8 mouse cellular contexts compared by ENCODE assay signal in the genomic region with DNA sequence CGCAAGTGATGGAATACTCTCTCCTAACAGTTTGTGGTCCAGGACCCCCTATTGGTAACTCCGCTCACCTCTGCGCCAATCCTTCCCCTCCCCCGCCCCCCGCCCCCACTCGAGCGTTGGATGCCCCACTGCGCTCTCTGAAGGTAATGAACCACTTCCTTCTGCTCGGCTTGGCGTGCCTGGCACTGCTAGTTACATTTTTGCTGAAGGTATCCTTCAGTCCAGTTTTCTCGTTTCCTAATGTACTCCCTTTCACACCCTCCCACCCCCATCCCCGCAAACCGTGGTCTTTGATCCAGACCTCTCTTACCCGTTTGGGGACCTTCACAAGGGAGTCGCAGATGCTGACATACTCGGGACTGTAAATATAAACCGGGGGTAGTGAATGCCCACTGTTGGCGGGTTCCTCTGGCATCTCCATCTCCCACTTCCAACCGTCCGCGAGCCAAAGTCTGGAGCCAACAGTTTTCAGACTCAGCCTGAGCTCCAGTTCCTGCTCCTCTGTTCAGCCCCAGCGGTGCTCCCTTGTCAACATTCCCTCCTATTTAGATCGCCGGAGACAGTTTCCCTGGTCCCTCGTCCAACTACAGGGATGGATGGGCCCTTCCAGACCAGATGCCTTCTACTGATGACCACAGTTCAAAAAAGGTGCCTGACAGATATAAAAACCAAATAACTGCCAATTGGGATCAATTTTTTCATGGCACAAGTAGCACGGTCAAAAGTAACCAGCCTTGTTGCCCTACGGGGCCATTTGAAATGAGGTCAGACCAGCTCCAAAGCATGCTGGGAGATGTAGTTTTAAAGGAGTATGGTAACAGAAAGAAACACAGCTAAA. TPM values are rescaled to one million over a fixed set of nuclear protein-coding genes. Genes with fewer than 3 reads are reported as not detected.
DNase-seq lines count a peak whose midpoint lies in the region; ATAC-seq lines count a peak whose summit lies in the region.

TSS of gene Hdac8 (minus strand) at position 716 of the 838 bp plus-strand sequence.

- H3K4me2 ChIP-seq in heart, embryonic 15.5 days, result peak within 1 kb of the TSS; percentile 61
- peak within 1 kb of the TSS; percentile 66 for H3K4me2 ChIP-seq in liver, embryonic 12.5 days
- H3K4me2 ChIP-seq in stomach, embryonic 14.5 days (replicated peaks; ENCODE audit: low read depth, low read length), result peak within 1 kb of the TSS; percentile 47

- 8% methylated on average over 27 of the region's 27 CpGs for WGBS in heart, embryonic 15.5 days
- WGBS in liver, embryonic 12.5 days (ENCODE audit: insufficient replicate concordance), result 11% methylated on average over 27 of the region's 27 CpGs
- 20% methylated on average over 27 of the region's 27 CpGs for WGBS in stomach, embryonic 14.5 days

- no peaks in the 10 kb centered on the region for H3K4me1 ChIP-seq in brown adipose tissue, adult 24 weeks (ENCODE audit: control insufficient read depth, insufficient read depth, insufficient read length, low read length)
- peaks cover 3% of the 10 kb centered on the region; the same call in 1 of the 2 replicates for H3K4me1 ChIP-seq in heart, embryonic 15.5 days (replicated peaks)
- H3K4me1 ChIP-seq in liver, embryonic 12.5 days, result no peaks in the 10 kb centered on the region
- 0 out of 2 replicates have a peak, but pooled peaks cover 4% of the 10 kb centered on the region for H3K4me1 ChIP-seq in stomach, embryonic 14.5 days (ENCODE audit: control insufficient read depth, insufficient read depth, low read length)

- H3K9me3 ChIP-seq in heart, embryonic 15.5 days (replicated peaks), result no peaks in the 10 kb centered on the region
- H3K9me3 ChIP-seq in liver, embryonic 12.5 days (replicated peaks), result no peaks in the 10 kb centered on the region
- H3K9me3 ChIP-seq in stomach, embryonic 14.5 days (ENCODE audit: control insufficient read depth, low read depth, low read length), result no peaks in the 10 kb centered on the region

- 0 out of 2 replicates have a peak, but pooled peaks cover 6% of the 10 kb centered on the region for H3K27me3 ChIP-seq in heart, embryonic 15.5 days
- peaks cover 23% of the 10 kb centered on the region for H3K27me3 ChIP-seq in liver, embryonic 12.5 days (replicated peaks)
- no peaks in the 10 kb centered on the region for H3K27me3 ChIP-seq in stomach, embryonic 14.5 days (ENCODE audit: control insufficient read depth, insufficient read depth, low read length)

- ATAC-seq in heart, embryonic 15.5 days (replicated peaks; ENCODE audit: insufficient number of reproducible peaks, insufficient read depth, low FRiP score, low read depth), result peak; percentile 82
- peak; percentile 85 for ATAC-seq in liver, embryonic 12.5 days
- peak; percentile 83; the same call in 1 of the 2 replicates for ATAC-seq in stomach, embryonic 14.5 days (ENCODE audit: insufficient number of reproducible peaks, insufficient read depth, low FRiP score, low read depth)

- H3K9ac ChIP-seq in heart, embryonic 15.5 days, result peak within 1 kb of the TSS; percentile 46
- peak within 1 kb of the TSS; percentile 70 for H3K9ac ChIP-seq in liver, embryonic 12.5 days
- peak within 1 kb of the TSS; percentile 21; the same call in 1 of the 2 replicates for H3K9ac ChIP-seq in stomach, embryonic 14.5 days (replicated peaks; ENCODE audit: low read depth, low read length)

- no peaks in the 10 kb centered on the region for H3K36me3 ChIP-seq in heart, embryonic 15.5 days
- H3K36me3 ChIP-seq in liver, embryonic 12.5 days, result no peaks in the 10 kb centered on the region
- no peaks in the 10 kb centered on the region for H3K36me3 ChIP-seq in stomach, embryonic 14.5 days (ENCODE audit: control insufficient read depth, insufficient read depth, low read length)

- H3K4me3 ChIP-seq in brown adipose tissue, adult 24 weeks (ENCODE audit: insufficient read depth, low read depth, low read length), result peak within 1 kb of the TSS; percentile 97
- peak within 1 kb of the TSS; percentile 61 for H3K4me3 ChIP-seq in heart, embryonic 15.5 days
- peak within 1 kb of the TSS; percentile 65 for H3K4me3 ChIP-seq in liver, embryonic 12.5 days
- H3K4me3 ChIP-seq in stomach, embryonic 14.5 days (ENCODE audit: low read depth, low read length), result peak within 1 kb of the TSS; percentile 43

- peak; percentile 8 to 50 for DNase-seq in CD8-positive naive resting alpha-beta T cell, adult 2 months (ENCODE audit: low read depth in 2 of 2, low spot score in 2 of 2)
- peak; percentile 38 for DNase-seq in fibroblast of lung, adult 2 months (ENCODE audit: low read depth)
- peak; percentile 56 for DNase-seq in kidney, postnatal 14 days
- DNase-seq in naive thymus-derived CD4-positive, alpha-beta T cell, adult 2 months (ENCODE audit: low read depth), result peak; percentile 75

- H3K27ac ChIP-seq in brown adipose tissue, adult 24 weeks (replicated peaks; ENCODE audit: low read depth, low read length), result peak within 1 kb of the TSS; percentile 73; the same call in 1 of the 2 replicates
- peak within 1 kb of the TSS; percentile 46 for H3K27ac ChIP-seq in heart, embryonic 15.5 days
- no peak within 1 kb of the TSS for H3K27ac ChIP-seq in liver, embryonic 12.5 days
- no peak within 1 kb of the TSS for H3K27ac ChIP-seq in stomach, embryonic 14.5 days (ENCODE audit: low read length)

RNA-seq across cellular contexts. Expression of gene Hdac8, which starts in this region (rescaled TPM):
- polyA plus RNA-seq in brown adipose tissue, adult 24 weeks (2012; ENCODE audit: insufficient read depth, insufficient read length, missing spikeins), result 3.7 and 4.1 TPM in 2 replicates
- polyA plus RNA-seq in heart, embryonic 15.5 days (2015; fragmentation: Nextera tagmentation; extraction: Ambion mirVana), result 5.4 and 6.1 TPM in 2 replicates
- polyA plus RNA-seq in liver, embryonic 12.5 days (2016; fragmentation: Nextera tagmentation; extraction: Ambion mirVana), result 2.6 and 3.7 TPM in 2 replicates
- 2.4 and 4.8 TPM in 2 replicates for polyA plus RNA-seq in stomach, embryonic 14.5 days (2014; fragmentation: Nextera tagmentation; extraction: Ambion mirVana)

Comparison
In these comparisons a context has a peak if more than half of its experiments do, and no peak if none do; other contexts are left out.
1. H3K27ac ChIP-seq: peak in brown adipose tissue, adult 24 weeks (single experiment) and heart, embryonic 15.5 days (single experiment); none in liver, embryonic 12.5 days (single experiment) and stomach, embryonic 14.5 days (single experiment).
2. H3K4me3 ChIP-seq: peak in every context shown above with its lines; median percentile 97 in brown adipose tissue, adult 24 weeks; 65 in liver, embryonic 12.5 days; 61 in heart, embryonic 15.5 days; 43 in stomach, embryonic 14.5 days.
3. Peak in every context shown above with its lines, with median percentiles within 50 percentile points of each other: DNase-seq, ATAC-seq, H3K4me2 ChIP-seq and H3K9ac ChIP-seq.